Mouse (Mus musculus): ENCODE measurements around the gene Rab3ip. TPM values are rescaled to one million over a fixed set of nuclear protein-coding genes. Genes with fewer than 3 reads are reported as not detected.

The Rab3ip gene
- polyA plus RNA-seq, 1 experiment = 138 TPM

- WGBS = 26% methylated on average over 25 of the region's 25 CpGs
- Histone ChIP-seq H3K27me3 (ENCODE audit: control insufficient read depth, insufficient read depth, low read length) (no peaks in the 10 kb centered on the region), H3K4me3 (ENCODE audit: control insufficient read depth, insufficient read depth, low read length) (peak overlapping the region; percentile 50), H3K27ac (ENCODE audit: control insufficient read depth, insufficient read depth, low read length) (peak overlapping the region; percentile 97), H3K4me1 (replicated peaks; ENCODE audit: control insufficient read depth, insufficient read depth, low read length) (peaks cover 56% of the 10 kb centered on the region), H3K36me3 (ENCODE audit: control insufficient read depth, insufficient read depth, low read length) (peaks cover 1% of the 10 kb centered on the region; the same call in 1 of the 2 replicates)
- TF ChIP-seq POLR2A (IDR thresholded peaks at IDR 0.05; ENCODE audit: control insufficient read depth, extremely low read depth, insufficient read depth, low read length, poor library complexity) = 0 out of 2 replicates have a peak, but pooled peaks have one; percentile 27
- TF ChIP-seq CTCF (IDR thresholded peaks at IDR 0.05; ENCODE audit: borderline replicate concordance, control insufficient read depth, extremely low read depth, insufficient read depth, low read length, poor library complexity) = no peak
- DNase-seq = peak; percentile 44
These were observed 30.9 kb downstream of the Rab3ip start for GRCm38 (mm10) chr10:116919368-116920317.

- TF ChIP-seq CTCF (IDR thresholded peaks at IDR 0.05; ENCODE audit: borderline replicate concordance, control insufficient read depth, extremely low read depth, insufficient read depth, low read length, poor library complexity) = no peak
- peak; percentile 46; the same call in 1 of the 2 replicates for TF ChIP-seq POLR2A (IDR thresholded peaks at IDR 0.05; ENCODE audit: control insufficient read depth, extremely low read depth, insufficient read depth, low read length, poor library complexity)
- H3K36me3 ChIP-seq (ENCODE audit: control insufficient read depth, insufficient read depth, low read length) = peaks cover 11% of the 10 kb centered on the region; the same call in 1 of the 2 replicates
- peak overlapping the region; percentile 10 for H3K4me3 ChIP-seq (ENCODE audit: control insufficient read depth, insufficient read depth, low read length)
- peak overlapping the region; percentile 81 for H3K27ac ChIP-seq (ENCODE audit: control insufficient read depth, insufficient read depth, low read length)
- H3K4me1 ChIP-seq (replicated peaks; ENCODE audit: control insufficient read depth, insufficient read depth, low read length) = peaks cover 60% of the 10 kb centered on the region
- no peaks in the 10 kb centered on the region for H3K27me3 ChIP-seq (ENCODE audit: control insufficient read depth, insufficient read depth, low read length)
- 5% methylated on average over 8 of the region's 8 CpGs for WGBS
- DNase-seq = peak; percentile 40
These were observed 34.0 kb downstream of the Rab3ip start for GRCm38 (mm10) chr10:116916581-116916980.

GRCm38 (mm10) chr10:116915286-116915685 is 35.3 kb downstream of the Rab3ip start:
- 95% methylated on average over 8 of the region's 8 CpGs for WGBS
- no peaks in the 10 kb centered on the region for H3K27me3 ChIP-seq (ENCODE audit: control insufficient read depth, insufficient read depth, low read length)
- DNase-seq = no peak
- peaks cover 49% of the 10 kb centered on the region for H3K4me1 ChIP-seq (replicated peaks; ENCODE audit: control insufficient read depth, insufficient read depth, low read length)
- H3K27ac ChIP-seq (ENCODE audit: control insufficient read depth, insufficient read depth, low read length) = peak overlapping the region; percentile 18
- TF ChIP-seq CTCF (IDR thresholded peaks at IDR 0.05; ENCODE audit: borderline replicate concordance, control insufficient read depth, extremely low read depth, insufficient read depth, low read length, poor library complexity) (no peak), POLR2A (IDR thresholded peaks at IDR 0.05; ENCODE audit: control insufficient read depth, extremely low read depth, insufficient read depth, low read length, poor library complexity) (no peak)
- H3K4me3 ChIP-seq (ENCODE audit: control insufficient read depth, insufficient read depth, low read length) = no peak overlapping the region
- peaks cover 21% of the 10 kb centered on the region for H3K36me3 ChIP-seq (ENCODE audit: control insufficient read depth, insufficient read depth, low read length)

DNA sequence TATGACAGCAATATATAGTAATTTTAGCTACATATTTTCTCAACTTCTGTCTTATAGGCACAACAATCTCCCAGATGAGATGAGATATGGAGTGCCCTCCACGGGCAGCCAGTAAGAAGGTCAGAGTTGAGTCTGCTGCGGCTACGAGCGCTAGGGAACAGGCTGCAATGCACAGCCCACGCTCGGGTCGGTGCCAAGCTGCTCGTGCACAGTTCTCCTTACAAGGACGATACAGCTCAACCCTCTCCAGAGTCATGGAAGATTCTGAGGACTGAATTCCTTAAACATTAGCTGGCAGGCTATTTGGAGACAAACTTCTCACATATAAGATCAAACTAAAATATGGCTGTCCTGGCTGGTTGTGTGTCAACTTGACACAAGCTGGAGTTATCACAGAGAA is 36.0 kb downstream of the Rab3ip start:
- Histone ChIP-seq H3K27ac (ENCODE audit: control insufficient read depth, insufficient read depth, low read length) (peak overlapping the region; percentile 67), H3K4me3 (ENCODE audit: control insufficient read depth, insufficient read depth, low read length) (peak overlapping the region; percentile 20; the same call in 1 of the 2 replicates), H3K36me3 (ENCODE audit: control insufficient read depth, insufficient read depth, low read length) (peaks cover 28% of the 10 kb centered on the region), H3K4me1 (replicated peaks; ENCODE audit: control insufficient read depth, insufficient read depth, low read length) (peaks cover 43% of the 10 kb centered on the region), H3K27me3 (ENCODE audit: control insufficient read depth, insufficient read depth, low read length) (no peaks in the 10 kb centered on the region)
- DNase-seq = no peak
- 87% methylated on average over 9 of the region's 9 CpGs for WGBS
- no peak for TF ChIP-seq CTCF (IDR thresholded peaks at IDR 0.05; ENCODE audit: borderline replicate concordance, control insufficient read depth, extremely low read depth, insufficient read depth, low read length, poor library complexity)
- no peak for TF ChIP-seq POLR2A (IDR thresholded peaks at IDR 0.05; ENCODE audit: control insufficient read depth, extremely low read depth, insufficient read depth, low read length, poor library complexity)

- 49% methylated on average over 17 of the region's 17 CpGs for WGBS
These were observed 36.8 kb downstream of the Rab3ip start for GRCm38 (mm10) chr10:116913647-116914273.

DNA sequence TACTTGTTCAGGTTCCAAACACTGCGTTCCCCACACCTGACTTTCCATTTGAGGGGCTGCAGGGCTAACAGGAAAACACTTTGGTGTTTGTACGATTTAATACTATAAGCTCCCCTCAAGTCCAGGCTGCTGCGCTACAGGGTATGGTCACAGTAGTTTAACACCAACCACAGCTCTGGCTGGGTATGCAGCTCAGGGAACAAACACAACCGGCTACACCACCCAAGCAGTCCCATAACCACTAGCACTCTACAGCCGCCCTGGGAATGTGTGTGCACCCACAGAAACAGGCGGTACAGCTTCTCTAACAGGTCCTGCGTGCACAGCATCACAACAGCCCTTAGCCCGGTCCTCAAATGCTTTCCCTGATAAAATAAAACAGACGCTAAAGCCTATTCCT is 37.7 kb downstream of the Rab3ip start:
- H3K4me1 ChIP-seq (replicated peaks; ENCODE audit: control insufficient read depth, insufficient read depth, low read length) = peaks cover 33% of the 10 kb centered on the region
- TF ChIP-seq POLR2A (IDR thresholded peaks at IDR 0.05; ENCODE audit: control insufficient read depth, extremely low read depth, insufficient read depth, low read length, poor library complexity) = no peak
- no peak for TF ChIP-seq CTCF (IDR thresholded peaks at IDR 0.05; ENCODE audit: borderline replicate concordance, control insufficient read depth, extremely low read depth, insufficient read depth, low read length, poor library complexity)
- peaks cover 41% of the 10 kb centered on the region for H3K36me3 ChIP-seq (ENCODE audit: control insufficient read depth, insufficient read depth, low read length)
- WGBS = 92% methylated on average over 9 of the region's 9 CpGs
- H3K27me3 ChIP-seq (ENCODE audit: control insufficient read depth, insufficient read depth, low read length) = no peaks in the 10 kb centered on the region
- DNase-seq = no peak
- H3K27ac ChIP-seq (ENCODE audit: control insufficient read depth, insufficient read depth, low read length) = peak overlapping the region; percentile 68
- no peak overlapping the region for H3K4me3 ChIP-seq (ENCODE audit: control insufficient read depth, insufficient read depth, low read length)

More at GRCm38 (mm10) chr10:116913647-116914273, 36.8 kb downstream of the Rab3ip start:
- TF ChIP-seq POLR2A (IDR thresholded peaks at IDR 0.05; ENCODE audit: control insufficient read depth, extremely low read depth, insufficient read depth, low read length, poor library complexity) (0 out of 2 replicates have a peak, but pooled peaks have one; percentile 25), CTCF (IDR thresholded peaks at IDR 0.05; ENCODE audit: borderline replicate concordance, control insufficient read depth, extremely low read depth, insufficient read depth, low read length, poor library complexity) (no peak)
- H3K27me3 ChIP-seq (ENCODE audit: control insufficient read depth, insufficient read depth, low read length) = no peaks in the 10 kb centered on the region
- peaks cover 39% of the 10 kb centered on the region for H3K4me1 ChIP-seq (replicated peaks; ENCODE audit: control insufficient read depth, insufficient read depth, low read length)
- H3K4me3 ChIP-seq (ENCODE audit: control insufficient read depth, insufficient read depth, low read length) = no peak overlapping the region
- peak; percentile 37 for DNase-seq
- peak overlapping the region; percentile 78 for H3K27ac ChIP-seq (ENCODE audit: control insufficient read depth, insufficient read depth, low read length)
- peaks cover 34% of the 10 kb centered on the region for H3K36me3 ChIP-seq (ENCODE audit: control insufficient read depth, insufficient read depth, low read length)
